Mouse (Mus musculus) G1E (cell line): ENCODE measurements around the gene Arpc4. TPM values are rescaled to one million over a fixed set of nuclear protein-coding genes. Genes with fewer than 3 reads are reported as not detected.

ENCODE experiments used
- ATAC-seq: 2 replicates; pipeline ENCODE4 v1.8.0; 2016; ENCODE audit warnings: mild to moderate bottlenecking; ENCODE audit not compliant: insufficient number of reproducible peaks, poor library complexity, low FRiP score, severe bottlenecking; ENCODE audit errors: extremely low read depth
- DNase-seq: peaks from one replicate; pipeline ENCODE4 v3.0.0; 2012; ENCODE audit warnings: low spot score
- H3K27me3 ChIP-seq: 2 replicates; pipeline ENCODE4 v1.6.1; 2012; ENCODE audit warnings: mild to moderate bottlenecking, low read length, inconsistent platforms; ENCODE audit not compliant: insufficient read depth
- H3K36me3 ChIP-seq: replicated peaks from 2 replicates; pipeline ENCODE3; 2012; ENCODE audit warnings: mild to moderate bottlenecking, inconsistent platforms
- H3K4me1 ChIP-seq: 2 replicates; pipeline ENCODE4 v1.6.1; 2012; ENCODE audit warnings: low read depth, low read length, inconsistent platforms, mixed read lengths; ENCODE audit not compliant: insufficient read depth
- H3K4me3 ChIP-seq: 2 replicates; pipeline ENCODE4 v1.5.1; 2012; ENCODE audit warnings: low read depth, mild to moderate bottlenecking, inconsistent platforms, low read length, moderate library complexity, mixed read lengths
- H3K9me3 ChIP-seq: replicated peaks from 2 replicates; pipeline ENCODE4 v1.6.1; 2012; ENCODE audit warnings: inconsistent platforms
- CTCF ChIP-seq: IDR thresholded peaks from 2 replicates; pipeline ENCODE4 v1.5.1; 2012; ENCODE audit warnings: low read depth, low read length, inconsistent platforms, mixed read lengths
- GATA1 ChIP-seq: IDR thresholded peaks from 2 replicates; pipeline ENCODE4 v1.6.1; 2012; ENCODE audit warnings: borderline replicate concordance, low read length, inconsistent platforms, mixed read lengths
- GATA2 ChIP-seq: IDR thresholded peaks from 2 replicates; pipeline ENCODE4 v1.6.1; 2012; ENCODE audit warnings: low read depth, low read length, inconsistent platforms, borderline replicate concordance
- POLR2AphosphoS5 ChIP-seq: IDR thresholded peaks from 2 replicates; pipeline ENCODE4 v1.6.1; 2012; ENCODE audit warnings: low read depth, low read length, inconsistent platforms; ENCODE audit not compliant: insufficient replicate concordance
- TAL1 ChIP-seq: conservative IDR thresholded peaks from 2 replicates; pipeline ENCODE4 v1.6.1; 2012; ENCODE audit warnings: low read depth, low read length, inconsistent platforms, mixed read lengths
- polyA plus RNA-seq: library from polyadenylated mRNA; stranded (reverse); fragments of >175 nt; gene quantifications from 2 replicates; pipeline ENCODE4 v1.2.3, GENCODE M21; 2012
- total RNA-seq, 2 experiments: library from RNA; stranded (forward) in 1 of 2; stranded (reverse) in 1 of 2; fragments of 200-1000 nt in 1 of 2; fragments of >200 nt in 1 of 2; fragmentation: Nextera tagmentation in 1 of 2; gene quantifications; 2 replicates each; pipeline ENCODE4 v1.2.3; 2014 to 2017

Gene Arpc4
- total and polyA plus RNA-seq, 3 experiments = 96.4 to 263 (median 247) TPM

DNA sequence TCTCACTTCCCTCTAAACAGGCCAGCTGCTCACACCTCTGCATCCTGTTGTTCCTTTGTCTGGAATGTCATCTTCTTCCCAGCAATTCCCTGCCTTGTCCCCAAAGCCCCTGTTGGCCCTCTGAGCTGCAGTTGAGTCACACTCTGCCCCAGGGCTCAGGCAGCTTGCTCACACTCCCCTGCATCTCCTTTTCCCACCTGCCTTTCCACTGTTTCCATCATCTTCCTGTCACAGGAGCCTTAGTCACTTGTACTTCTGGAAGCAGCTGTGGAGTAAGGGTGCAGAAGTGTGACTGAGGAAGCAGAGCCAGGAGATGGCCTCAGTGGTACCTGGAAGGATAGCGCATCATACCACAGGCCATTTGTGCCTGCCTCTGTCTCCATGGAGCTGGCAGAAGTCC lies 15.7 kb upstream of the Arpc4 start:
- no peak for ATAC-seq
- H3K4me1 ChIP-seq = peaks cover 3% of the 10 kb centered on the region
- no peak for TF ChIP-seq CTCF
- TF ChIP-seq GATA2 = no peak
- no peak for TF ChIP-seq POLR2AphosphoS5
- TF ChIP-seq GATA1 = no peak
- H3K4me3 ChIP-seq = no peak overlapping the region
- no peak for DNase-seq
- H3K9me3 ChIP-seq = no peaks in the 10 kb centered on the region
- peaks cover 23% of the 10 kb centered on the region for H3K27me3 ChIP-seq
- H3K36me3 ChIP-seq = peaks cover 11% of the 10 kb centered on the region

GRCm38 (mm10) chr6:113364518-113365135 lies 13.3 kb upstream of the Arpc4 start:
- H3K36me3 ChIP-seq = peaks cover 33% of the 10 kb centered on the region
- DNase-seq (no peak), ATAC-seq (no peak)
- peaks cover 16% of the 10 kb centered on the region for H3K27me3 ChIP-seq
- H3K4me1 ChIP-seq = peaks cover 3% of the 10 kb centered on the region
- H3K4me3 ChIP-seq = no peak overlapping the region
- no peaks in the 10 kb centered on the region for H3K9me3 ChIP-seq
- TF ChIP-seq GATA2 (no peak), CTCF (no peak), GATA1 (no peak), POLR2AphosphoS5 (no peak), TAL1 (no peak)

DNA sequence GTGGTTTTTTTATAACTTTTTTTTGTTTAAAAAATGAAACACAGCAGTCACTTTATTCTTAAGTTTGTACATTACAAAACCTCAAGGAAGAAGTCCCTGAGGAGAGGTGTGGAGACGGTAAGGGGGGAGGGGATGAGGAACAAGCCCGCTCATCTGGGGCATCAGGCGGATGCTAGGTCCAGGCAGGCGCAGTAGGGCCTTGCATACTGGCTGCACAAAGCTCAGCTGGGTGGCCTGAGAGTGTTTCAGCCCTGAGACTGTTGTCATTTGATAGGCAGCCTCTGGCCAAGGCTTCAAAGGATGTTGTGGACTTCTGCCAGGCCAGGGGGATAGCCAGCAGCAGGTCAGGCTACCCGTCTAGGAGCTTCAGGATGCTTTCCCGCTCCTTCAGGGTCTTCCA lies 11.3 kb upstream of the Arpc4 start:
- no peak for TF ChIP-seq GATA1
- TF ChIP-seq POLR2AphosphoS5 = no peak
- TF ChIP-seq GATA2 = no peak
- no peak for TF ChIP-seq CTCF
- H3K4me1 ChIP-seq = peaks cover 3% of the 10 kb centered on the region
- no peak for ATAC-seq
- H3K9me3 ChIP-seq = no peaks in the 10 kb centered on the region
- H3K36me3 ChIP-seq = peaks cover 53% of the 10 kb centered on the region
- DNase-seq = no peak
- peaks cover 10% of the 10 kb centered on the region for H3K27me3 ChIP-seq
- H3K4me3 ChIP-seq = no peak overlapping the region

GRCm38 (mm10) chr6:113367574-113367973 lies 10.3 kb upstream of the Arpc4 start:
- Histone ChIP-seq H3K27me3 (peaks cover 4% of the 10 kb centered on the region), H3K4me3 (no peak overlapping the region), H3K36me3 (peaks cover 62% of the 10 kb centered on the region), H3K9me3 (no peaks in the 10 kb centered on the region), H3K4me1 (peaks cover 3% of the 10 kb centered on the region)
- DNase-seq = no peak
- ATAC-seq = no peak
- TF ChIP-seq TAL1 = no peak
- TF ChIP-seq CTCF = no peak
- TF ChIP-seq GATA2 = no peak
- TF ChIP-seq POLR2AphosphoS5 = no peak
- TF ChIP-seq GATA1 = no peak

DNA sequence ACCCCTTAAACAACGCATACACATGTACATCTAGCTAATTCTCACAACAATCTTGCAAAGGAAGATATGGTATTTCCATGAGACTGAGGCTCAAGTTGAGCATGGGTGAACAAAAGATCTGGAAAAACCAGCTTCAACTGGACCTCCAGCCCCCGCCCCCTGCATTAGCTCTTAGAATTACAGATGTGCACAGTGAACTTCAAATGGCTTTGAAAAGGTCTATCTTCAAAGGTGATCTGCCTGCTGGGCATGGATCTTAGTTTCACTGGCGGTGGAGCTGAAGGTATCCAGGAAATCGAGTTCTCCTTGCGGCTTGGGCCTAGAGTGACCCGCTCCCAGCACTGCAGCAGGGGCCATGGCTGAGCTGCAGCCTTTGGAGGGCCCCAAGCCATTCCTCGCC lies 9.8 kb upstream of the Arpc4 start:
- Histone ChIP-seq H3K4me1 (peaks cover 3% of the 10 kb centered on the region), H3K36me3 (peaks cover 68% of the 10 kb centered on the region), H3K27me3 (peaks cover 2% of the 10 kb centered on the region; the same call in 1 of the 2 replicates), H3K9me3 (no peaks in the 10 kb centered on the region), H3K4me3 (no peak overlapping the region)
- no peak for ATAC-seq
- TF ChIP-seq TAL1 (no peak), CTCF (no peak), POLR2AphosphoS5 (no peak), GATA1 (no peak), GATA2 (no peak)
- DNase-seq = no peak

- Histone ChIP-seq H3K27me3 (no peaks in the 10 kb centered on the region), H3K4me1 (peaks cover 6% of the 10 kb centered on the region), H3K9me3 (no peaks in the 10 kb centered on the region), H3K4me3 (no peak overlapping the region), H3K36me3 (peaks cover 72% of the 10 kb centered on the region)
- ATAC-seq = no peak
- TF ChIP-seq GATA1 = no peak
- no peak for TF ChIP-seq CTCF
- no peak for TF ChIP-seq POLR2AphosphoS5
- TF ChIP-seq GATA2 = no peak
- TF ChIP-seq TAL1 = no peak
- DNase-seq = no peak
Measured at GRCm38 (mm10) chr6:113368577-113368976, 9.3 kb upstream of the Arpc4 start.
